Mouse (Mus musculus) cerebellum, adult 2 months (tissue): ENCODE data around the gene Adamts15. TPM values are rescaled to one million over a fixed set of nuclear protein-coding genes. Genes with fewer than 3 reads are reported as not detected.

Source experiments
- DNase-seq, 2 experiments: peaks; one replicate each; pipeline ENCODE4 v3.0.0; 2021
- H3K27ac ChIP-seq: fragments of 200-500 bp; 2 replicates; pipeline ENCODE4 v1.5.1; 2012; ENCODE audit warnings: low read length, control low read depth, inconsistent platforms; ENCODE audit not compliant: insufficient read depth
- H3K27me3 ChIP-seq: fragments of 200-500 bp; 2 replicates; pipeline ENCODE4 v1.6.1; 2012; ENCODE audit warnings: inconsistent platforms, mild to moderate bottlenecking, low read length, moderate library complexity; ENCODE audit not compliant: control insufficient read depth, insufficient read depth
- H3K4me1 ChIP-seq: fragments of 200-500 bp; 2 replicates; pipeline ENCODE4 v1.6.1; 2011; ENCODE audit warnings: low read length; ENCODE audit not compliant: control insufficient read depth, insufficient read depth
- H3K4me3 ChIP-seq: fragments of 200-500 bp; replicated peaks from 2 replicates; pipeline ENCODE3; 2011; ENCODE audit warnings: mild to moderate bottlenecking, low read depth, low read length, control low read depth; ENCODE audit not compliant: insufficient read depth
- CTCF ChIP-seq: fragments of 200-500 bp; IDR thresholded peaks from 2 replicates; pipeline ENCODE4 v1.5.1; 2011; ENCODE audit warnings: low read depth, mild to moderate bottlenecking, control low read depth, low read length, moderate library complexity, borderline replicate concordance; ENCODE audit not compliant: insufficient read depth
- POLR2A ChIP-seq: fragments of 200-500 bp; IDR thresholded peaks from 2 replicates; pipeline ENCODE4 v1.6.1; 2011; ENCODE audit warnings: low read length, control low read depth, borderline replicate concordance; ENCODE audit not compliant: insufficient read depth
- WGBS: fragments of 180-500 bp; shearing (Covaris S2); methylation state at CpG from one replicate; pipeline ENCODE4 v1.1.7; 2018; 5-methylcytosine and 5-hydroxymethylcytosine counted together
- polyA plus RNA-seq: library from polyadenylated mRNA; depleted of rRNA; stranded (reverse); fragments of >200 nt; gene quantifications from 2 replicates; pipeline ENCODE4 v1.2.3, GENCODE M21; 2012

The Adamts15 gene
- polyA plus RNA-seq, 1 experiment = 5.6 TPM

GRCm38 (mm10) chr9:30953287-30953686 lies 31.0 kb upstream of the Adamts15 start:
- TF ChIP-seq CTCF = peak; percentile 51; the same call in 1 of the 2 replicates
- TF ChIP-seq POLR2A = no peak
- WGBS = 50% methylated on average over 8 of the region's 8 CpGs
- DNase-seq = no peak
- peaks cover 5% of the 10 kb centered on the region; the same call in 1 of the 2 replicates for H3K4me1 ChIP-seq
- no peak overlapping the region for H3K27ac ChIP-seq
- no peaks in the 10 kb centered on the region for H3K27me3 ChIP-seq
- no peak overlapping the region for H3K4me3 ChIP-seq

GRCm38 (mm10) chr9:30951461-30951860 lies 29.2 kb upstream of the Adamts15 start:
- 56% methylated on average over 5 of the region's 5 CpGs for WGBS
- H3K27ac ChIP-seq = no peak overlapping the region
- DNase-seq = no peak
- TF ChIP-seq POLR2A (no peak), CTCF (no peak)
- H3K27me3 ChIP-seq = no peaks in the 10 kb centered on the region
- H3K4me3 ChIP-seq = no peak overlapping the region
- peaks cover 5% of the 10 kb centered on the region; the same call in 1 of the 2 replicates for H3K4me1 ChIP-seq

GRCm38 (mm10) chr9:30950592-30950991 lies 28.3 kb upstream of the Adamts15 start:
- WGBS = 24% methylated on average over 4 of the region's 4 CpGs
- no peaks in the 10 kb centered on the region for H3K27me3 ChIP-seq

GRCm38 (mm10) chr9:30949971-30950370 lies 27.7 kb upstream of the Adamts15 start:
- Histone ChIP-seq H3K4me3 (no peak overlapping the region), H3K27ac (no peak overlapping the region), H3K27me3 (no peaks in the 10 kb centered on the region), H3K4me1 (peaks cover 5% of the 10 kb centered on the region; the same call in 1 of the 2 replicates)
- 46% methylated on average over 4 of the region's 4 CpGs for WGBS
- no peak for TF ChIP-seq CTCF
- no peak for TF ChIP-seq POLR2A
- DNase-seq = no peak

More at GRCm38 (mm10) chr9:30950592-30950991, 28.3 kb upstream of the Adamts15 start:
- no peak overlapping the region for H3K27ac ChIP-seq
- H3K4me1 ChIP-seq = peaks cover 5% of the 10 kb centered on the region; the same call in 1 of the 2 replicates
- no peak overlapping the region for H3K4me3 ChIP-seq
- peak in 1 of 2 experiments; percentile 23 for DNase-seq
- TF ChIP-seq CTCF (no peak), POLR2A (no peak)

- WGBS = 71% methylated on average over 3 of the region's 3 CpGs
- no peak for DNase-seq
- H3K4me3 ChIP-seq = no peak overlapping the region
- H3K27ac ChIP-seq = no peak overlapping the region
- TF ChIP-seq POLR2A (no peak), CTCF (no peak)
- no peaks in the 10 kb centered on the region for H3K27me3 ChIP-seq
- peaks cover 5% of the 10 kb centered on the region; the same call in 1 of the 2 replicates for H3K4me1 ChIP-seq
These were observed 27.2 kb upstream of the Adamts15 start for GRCm38 (mm10) chr9:30949422-30949821.

GRCm38 (mm10) chr9:30945276-30945675 lies 23.0 kb upstream of the Adamts15 start:
- no peak overlapping the region for H3K4me3 ChIP-seq
- WGBS = 77% methylated on average over 1 of the region's 1 CpGs
- H3K4me1 ChIP-seq = peaks cover 5% of the 10 kb centered on the region; the same call in 1 of the 2 replicates
- no peak for TF ChIP-seq POLR2A
- TF ChIP-seq CTCF = no peak
- DNase-seq = no peak
- no peak overlapping the region for H3K27ac ChIP-seq
- peaks cover 3% of the 10 kb centered on the region; the same call in 1 of the 2 replicates for H3K27me3 ChIP-seq

GRCm38 (mm10) chr9:30944234-30944633 lies 22.0 kb upstream of the Adamts15 start:
- no peak for DNase-seq
- H3K4me1 ChIP-seq = peaks cover 5% of the 10 kb centered on the region; the same call in 1 of the 2 replicates
- H3K27me3 ChIP-seq = peaks cover 3% of the 10 kb centered on the region; the same call in 1 of the 2 replicates
- no peak for TF ChIP-seq CTCF
- 24% methylated on average over 1 of the region's 1 CpGs for WGBS
- no peak overlapping the region for H3K27ac ChIP-seq
- H3K4me3 ChIP-seq = no peak overlapping the region

GRCm38 (mm10) chr9:30943341-30943740 lies 21.1 kb upstream of the Adamts15 start:
- no peak for TF ChIP-seq POLR2A
- no peak for TF ChIP-seq CTCF
- peak overlapping the region; percentile 24 for H3K4me3 ChIP-seq
- no peak for DNase-seq
- under 1% methylated on average over 14 of the region's 14 CpGs for WGBS
- no peak overlapping the region for H3K27ac ChIP-seq
- no peaks in the 10 kb centered on the region for H3K4me1 ChIP-seq
- H3K27me3 ChIP-seq = peaks cover 3% of the 10 kb centered on the region; the same call in 1 of the 2 replicates
